Mouse (Mus musculus) common myeloid progenitor, adult 5-6 weeks (primary cell): ENCODE data around the gene Fbl. TPM values are rescaled to one million over a fixed set of nuclear protein-coding genes. Genes with fewer than 3 reads are reported as not detected.
"Not testable (repeated sequence)": the region's sequence is repeated elsewhere in the genome, so short reads cannot be mapped to it uniquely, and the experiment has no call there.

Experiments used
- ATAC-seq: replicated peaks from 2 replicates; pipeline ENCODE4 v1.8.0; 2016; ENCODE audit warnings: low read depth, mild to moderate bottlenecking, moderate TSS enrichment, inconsistent platforms; ENCODE audit not compliant: poor library complexity, severe bottlenecking
- total RNA-seq: library from RNA; stranded (forward); fragments of 200-1000, 187-1606 nt; gene quantifications from 2 replicates; pipeline ENCODE4 v1.2.3, GENCODE M21; 2017

Gene Fbl
- total RNA-seq, result 193 and 260 TPM in 2 replicates

GRCm38 (mm10) chr7:28169489-28170422, at the start of gene Fbl:
Gene Fbl (plus strand): TSS chr7:28169710.
- peak; percentile 74 for ATAC-seq

DNA sequence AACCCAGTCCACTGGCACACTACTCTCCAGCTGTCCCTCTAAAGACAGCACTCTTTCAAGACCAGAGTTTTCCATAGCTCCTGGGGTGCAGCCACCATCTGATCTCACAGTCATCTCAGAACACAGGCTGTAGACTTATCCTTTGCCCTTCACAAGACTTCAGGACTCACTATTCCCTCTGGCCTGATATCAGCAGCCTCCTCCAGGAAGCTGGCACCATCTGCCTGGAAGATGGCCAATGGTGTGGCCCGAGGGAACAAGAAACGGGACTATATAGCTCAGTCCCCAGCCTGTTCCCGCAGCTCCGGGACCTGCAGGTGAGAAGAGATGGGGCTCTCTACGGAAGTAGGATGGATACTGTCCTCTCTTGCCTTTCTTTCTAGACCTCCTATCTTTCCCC, 40.3 kb upstream of the Fbl start, which contains the start of gene 9530053A07Rik:
9530053A07Rik (plus strand) TSS at position 301 of the 400 bp plus-strand sequence.
- no peak for ATAC-seq

GRCm38 (mm10) chr7:28137613-28138012, 31.9 kb upstream of the Fbl start:
- no peak; the same call in 1 of the 2 replicates for ATAC-seq

- ATAC-seq, result peak; percentile 61
Observed at GRCm38 (mm10) chr7:28148263-28148662, 21.2 kb upstream of the Fbl start.

GRCm38 (mm10) chr7:28149841-28150240, 19.7 kb upstream of the Fbl start:
- ATAC-seq, result no peak

GRCm38 (mm10) chr7:28151584-28152221, 17.8 kb upstream of the Fbl start:
- peak; percentile 65 for ATAC-seq

DNA sequence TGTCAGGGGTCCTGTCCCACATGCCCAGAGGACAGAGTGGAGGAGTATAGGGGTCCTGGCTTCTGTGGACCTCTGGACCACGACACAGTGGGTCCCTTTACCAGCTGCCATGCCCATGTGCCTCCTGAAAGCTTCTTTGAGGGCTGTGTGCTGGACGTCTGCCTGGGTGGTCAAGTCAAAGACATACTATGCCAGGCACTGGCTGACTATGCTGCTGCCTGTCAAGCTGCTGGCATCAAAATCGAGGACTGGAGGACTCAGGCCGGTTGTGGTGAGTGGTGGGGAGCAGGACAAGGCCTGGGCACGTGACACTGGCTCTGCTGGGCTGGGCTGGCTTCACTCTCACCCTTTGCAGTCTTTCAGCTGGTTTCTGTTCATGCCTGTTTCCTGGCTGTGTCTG, 15.9 kb upstream of the Fbl start:
- not testable (repeated sequence) for ATAC-seq

DNA sequence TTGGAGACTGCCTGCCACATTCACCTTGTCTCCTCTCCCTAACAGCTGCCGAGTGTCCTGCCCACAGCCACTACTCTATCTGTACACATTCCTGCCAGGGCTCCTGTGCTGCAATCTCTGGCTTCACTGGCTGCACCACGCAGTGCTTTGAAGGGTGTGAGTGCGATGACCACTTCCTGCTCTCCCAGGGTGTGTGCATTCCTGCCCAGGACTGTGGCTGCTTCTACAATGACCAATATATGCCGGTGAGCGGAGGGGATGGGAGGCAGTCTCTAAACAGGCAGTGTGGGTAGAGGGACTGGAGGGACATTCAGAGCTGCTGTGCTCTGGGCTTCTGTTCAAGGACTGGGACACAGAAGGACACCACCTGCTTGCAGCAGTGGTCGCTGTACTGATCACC, 10.2 kb upstream of the Fbl start:
- no peak for ATAC-seq

DNA sequence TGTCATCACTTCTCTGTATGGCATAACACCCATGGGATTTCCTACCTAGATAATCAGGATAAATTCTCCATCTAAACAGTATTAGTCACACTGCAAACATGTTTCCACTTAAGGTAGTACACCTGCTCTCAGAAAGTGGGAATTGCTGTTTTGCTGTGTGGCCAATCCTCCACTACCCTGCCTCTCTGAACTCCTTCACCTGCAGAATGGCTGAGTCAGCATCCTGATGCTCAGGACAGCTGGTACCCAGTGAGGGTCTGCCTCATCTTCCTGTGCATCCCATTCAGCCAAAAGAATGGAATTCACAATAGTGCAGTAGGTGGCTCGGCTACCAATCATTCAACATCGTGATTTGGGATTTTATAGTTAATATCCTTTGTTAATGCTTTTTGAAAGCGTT, 9.6 kb upstream of the Fbl start:
- no peak for ATAC-seq

- ATAC-seq, result no peak
Observed at GRCm38 (mm10) chr7:28161163-28161749, 8.3 kb upstream of the Fbl start.

DNA sequence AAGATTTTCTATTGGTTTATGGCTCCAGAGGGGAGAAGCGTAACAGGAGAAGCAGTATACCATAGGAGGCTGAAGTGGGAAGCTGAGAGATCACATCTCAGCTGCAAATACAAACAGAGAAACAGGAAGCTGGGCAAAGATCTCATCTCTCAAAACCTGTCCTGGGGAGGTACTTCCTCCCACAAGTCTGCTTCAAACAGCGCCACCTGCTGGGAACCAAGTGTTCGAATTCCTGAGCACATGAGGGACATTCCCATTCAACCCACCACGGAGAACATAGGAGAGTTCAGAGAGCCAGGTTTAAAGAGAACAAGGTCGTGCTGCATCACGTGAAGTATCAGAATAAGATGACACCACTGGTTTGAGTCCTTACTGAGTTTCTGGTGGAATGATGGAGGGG, 4.1 kb upstream of the Fbl start:
- no peak for ATAC-seq

DNA sequence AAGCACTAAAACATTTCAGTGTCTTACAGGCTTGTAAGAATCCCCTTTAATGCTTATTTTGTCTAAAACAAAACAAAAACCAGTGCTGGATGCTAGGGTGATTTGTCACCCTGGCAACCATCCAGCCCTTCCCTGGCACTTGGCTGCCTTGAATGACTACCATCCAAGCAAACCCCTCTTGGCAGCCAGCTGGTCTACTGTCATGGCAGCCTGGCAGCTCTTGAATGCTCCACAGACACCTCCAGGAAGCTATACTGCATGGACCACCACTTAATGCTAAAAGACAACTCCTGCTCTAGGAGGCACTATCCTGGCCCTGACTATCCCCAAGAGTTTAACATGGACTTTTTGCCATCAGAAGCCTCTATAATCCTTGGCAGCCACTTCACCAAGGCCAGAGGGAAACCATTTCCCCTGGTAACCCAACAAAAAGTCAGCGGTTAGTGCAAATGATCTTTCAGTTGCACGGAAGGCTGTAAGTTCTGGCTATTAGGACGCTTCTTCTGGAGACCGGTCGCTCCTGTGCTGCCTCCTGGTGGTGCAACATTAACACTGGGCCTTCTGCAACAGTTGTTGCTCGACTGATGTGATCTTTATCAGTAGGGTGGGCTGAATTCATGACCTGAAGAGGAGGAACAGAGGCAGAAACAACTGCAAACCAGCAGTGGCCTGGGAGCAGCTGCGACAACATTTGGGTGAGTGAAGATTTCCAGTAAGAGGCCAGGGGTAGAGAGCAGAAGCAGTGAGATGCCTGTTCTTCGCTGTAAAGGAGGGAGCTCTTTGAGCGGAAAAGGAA, 992 bp upstream of the Fbl start:
- ATAC-seq, result peak; percentile 77

DNA sequence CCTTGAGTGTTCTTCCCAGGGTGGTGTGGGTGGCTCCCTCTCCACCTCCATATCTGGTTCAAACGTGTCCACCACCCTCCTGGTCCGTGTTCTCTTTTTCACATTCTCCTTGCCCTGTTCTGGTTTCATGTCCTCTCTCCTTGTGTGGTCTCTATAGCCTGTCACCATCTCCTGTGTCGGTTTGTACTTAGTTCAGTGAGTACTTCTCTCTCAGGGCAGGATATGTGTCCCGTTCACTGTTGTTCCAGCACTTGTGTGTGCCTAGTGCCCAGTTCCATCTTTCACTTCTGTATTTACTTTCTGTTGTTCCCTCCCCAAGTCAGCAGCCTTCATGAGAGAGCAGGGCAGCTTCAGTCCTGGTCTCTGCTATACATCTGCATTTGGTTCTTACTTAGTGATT, 5.8 kb downstream of the Fbl start:
- peak; percentile 24 for ATAC-seq

DNA sequence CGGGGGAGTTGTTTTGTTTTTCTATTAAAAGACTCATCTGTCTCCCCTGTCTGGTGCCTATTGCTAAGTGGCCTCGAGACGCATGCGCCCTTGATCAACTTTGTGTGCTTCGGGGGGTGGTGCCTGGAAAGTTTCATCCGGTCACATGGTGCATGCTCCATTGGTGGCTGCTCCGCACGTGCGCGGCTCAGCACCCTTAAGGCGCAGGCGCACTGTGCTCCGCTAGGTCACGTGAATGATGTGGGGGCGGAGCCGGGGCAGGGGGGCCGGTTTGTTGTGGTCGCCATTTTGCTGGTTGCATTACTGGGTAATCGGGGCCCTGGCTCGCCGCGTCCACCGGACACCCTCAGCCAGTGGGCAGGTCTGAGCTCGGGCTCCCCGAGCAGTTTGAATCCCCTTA, 9.7 kb downstream of the Fbl start, which contains the start of gene Dyrk1b:
Dyrk1b (plus strand) TSS at position 242 of the 400 bp plus-strand sequence.
- peak; percentile 83 for ATAC-seq

DNA sequence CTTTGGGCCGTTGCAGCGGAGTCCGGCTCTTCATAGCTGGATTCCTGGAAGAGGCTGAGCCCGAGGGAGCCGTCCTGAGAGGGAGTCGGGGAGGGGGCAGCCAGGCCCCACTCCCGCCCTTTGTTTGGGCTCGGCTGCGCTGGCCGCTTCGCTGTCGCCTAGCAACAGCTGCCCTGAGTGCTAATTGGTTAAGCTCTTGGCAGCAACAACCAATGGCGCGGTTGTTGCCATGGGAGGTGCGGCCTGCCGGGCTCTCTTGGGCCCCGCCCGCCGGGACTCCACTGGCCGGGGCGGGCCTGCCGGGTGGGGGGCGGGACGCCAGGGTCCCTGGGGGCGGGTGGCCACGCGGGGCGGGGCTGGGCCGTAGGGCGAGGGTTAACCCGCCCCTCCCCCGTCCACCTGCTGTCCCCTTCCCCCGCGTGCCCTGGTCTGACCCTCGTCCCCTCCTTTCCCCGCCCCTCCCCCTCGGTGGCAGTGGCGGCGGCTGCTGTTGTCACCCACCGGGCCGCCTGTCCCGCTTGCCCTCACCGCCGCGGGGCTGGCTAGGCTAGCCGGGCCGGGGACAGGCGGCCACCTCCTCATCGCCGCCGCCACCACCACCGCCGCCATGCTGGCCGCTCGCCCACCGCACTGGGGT, 10.3 kb downstream of the Fbl start:
- peak; percentile 83 for ATAC-seq

GRCm38 (mm10) chr7:28180890-28181289, 11.4 kb downstream of the Fbl start:
- no peak for ATAC-seq

DNA sequence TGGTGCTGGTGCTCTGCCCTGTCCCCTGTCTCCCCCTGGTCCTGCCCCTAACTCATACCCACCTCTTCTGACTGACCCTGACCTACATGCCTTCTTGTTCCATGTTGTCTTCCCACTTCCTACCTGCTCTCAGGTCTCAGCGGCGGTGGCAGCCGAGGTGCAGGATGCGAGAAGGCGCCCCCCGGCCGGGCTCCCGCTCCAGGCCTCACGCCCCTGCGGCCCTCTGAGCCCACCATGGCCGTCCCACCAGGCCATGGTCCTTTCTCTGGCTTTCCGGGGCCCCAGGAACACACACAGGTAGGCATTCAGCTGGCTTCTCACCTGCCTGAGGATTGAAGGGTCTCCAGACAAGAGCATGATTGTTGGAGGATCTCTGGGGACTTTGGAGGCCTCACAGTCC, 11.9 kb downstream of the Fbl start:
- ATAC-seq, result no peak

DNA sequence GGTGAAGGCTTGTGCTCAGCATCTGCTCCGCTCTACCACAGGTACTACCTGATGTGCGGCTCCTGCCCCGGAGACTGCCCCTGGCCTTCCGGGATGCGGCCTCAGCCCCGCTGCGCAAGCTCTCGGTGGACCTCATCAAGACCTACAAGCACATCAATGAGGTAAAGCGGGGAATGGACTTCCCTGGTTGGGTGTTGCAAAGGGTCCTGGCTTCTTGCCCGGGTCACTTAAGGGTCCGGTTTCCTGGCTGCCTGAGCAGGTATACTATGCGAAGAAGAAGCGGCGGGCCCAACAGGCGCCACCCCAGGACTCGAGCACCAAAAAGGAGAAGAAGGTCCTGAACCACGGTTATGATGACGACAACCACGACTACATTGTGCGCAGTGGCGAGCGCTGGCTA, 12.8 kb downstream of the Fbl start:
- no peak for ATAC-seq

- no peak for ATAC-seq
Observed at GRCm38 (mm10) chr7:28185884-28186283, 16.4 kb downstream of the Fbl start.

GRCm38 (mm10) chr7:28186631-28187030, 17.1 kb downstream of the Fbl start:
- no peak for ATAC-seq
